Mouse (Mus musculus) naive thymus-derived CD4-positive, alpha-beta T cell, adult 5 months (primary cell): ENCODE data around the gene Sult2a8. TPM values are rescaled to one million over a fixed set of nuclear protein-coding genes. Genes with fewer than 3 reads are reported as not detected.

Source experiments
- polyA plus RNA-seq: library from polyadenylated mRNA; unstranded; fragments of 100-300 nt; shearing (Covaris generic); gene quantifications from one replicate; pipeline ENCODE4 v1.2.1, GENCODE M21; 2017

Sult2a8 gene
- polyA plus RNA-seq = not detected

GRCm38 (mm10) chr7:14446534-14446933, at the start of gene Sult2a8:
TSS of gene Sult2a8 (minus strand) at chr7:14446769.

GRCm38 (mm10) chr7:14494130-14494529, 47.6 kb upstream of the Sult2a8 start, which contains the start of gene Sult2a7:
TSS of gene Sult2a7 (minus strand) at chr7:14494230.

Other genes with a start within 250 kb of the Sult2a8 start
- not detected for gene Sult2a6, start 191.9 kb downstream of the Sult2a8 start, polyA plus RNA-seq
- not detected for gene Obox8, start 113.2 kb downstream of the Sult2a8 start, polyA plus RNA-seq
- not detected for gene Sult2a7, start 47.5 kb upstream of the Sult2a8 start, polyA plus RNA-seq
- gene Vmn1r90, start 116.7 kb upstream of the Sult2a8 start, polyA plus RNA-seq = not detected
- gene Obox7, start 212.7 kb upstream of the Sult2a8 start, polyA plus RNA-seq = not detected